Mouse (Mus musculus): ENCODE data around the gene Rab26.

GRCm38 (mm10) chr17:24531064-24531463 lies 2.9 kb downstream of the Rab26 start:
- TF ChIP-seq CTCF (IDR thresholded peaks at IDR 0.05; ENCODE audit: extremely low read depth, insufficient read length, insufficient replicate concordance, low read depth, low read length), result no peak
- no peak for TF ChIP-seq POLR2A (IDR thresholded peaks at IDR 0.05; ENCODE audit: low read depth, low read length)
